Mouse (Mus musculus) MEL (cell line): Measurements from ENCODE around the gene Zbtb7a.
A peak's percentile ranks its signal among the peaks of the same experiment; 100 is the strongest.

ENCODE experiments used
- CTCF ChIP-seq, 3 experiments: IDR thresholded peaks in 2 of 3; conservative IDR thresholded peaks in 1 of 3; 2 replicates each; pipeline ENCODE4 v1.5.1; 2011 to 2012; ENCODE audit warnings: low read length in 3 of 3, low read depth in 2 of 3, mild to moderate bottlenecking in 2 of 3, improper control_type of control experiment in 1 of 3, inconsistent platforms in 1 of 3, mixed read lengths in 1 of 3, moderate library complexity in 1 of 3; ENCODE audit not compliant: control insufficient read depth in 1 of 3, insufficient read depth in 1 of 3, poor library complexity in 1 of 3, severe bottlenecking in 1 of 3
- ELF1 ChIP-seq: IDR thresholded peaks from 2 replicates; pipeline ENCODE4 v1.6.1; 2014; ENCODE audit warnings: low read depth, mild to moderate bottlenecking, inconsistent platforms, low read length, improper control_type of control experiment, moderate library complexity
- EP300 ChIP-seq, 2 experiments: IDR thresholded peaks; 2 replicates each; pipeline ENCODE4 v1.6.1; 2011; ENCODE audit warnings: improper control_type of control experiment in 2 of 2, low read length in 2 of 2, low read depth in 1 of 2, mild to moderate bottlenecking in 1 of 2
- GATA1 ChIP-seq: IDR thresholded peaks from 2 replicates; pipeline ENCODE4 v1.6.1; 2011; ENCODE audit warnings: low read depth, low read length, improper control_type of control experiment
- POLR2A ChIP-seq, 2 experiments: IDR thresholded peaks; 2 replicates each; pipeline ENCODE4 v1.6.1; 2011 to 2012; ENCODE audit warnings: low read length in 2 of 2, mild to moderate bottlenecking in 2 of 2, control low read depth in 1 of 2, improper control_type of control experiment in 1 of 2, low read depth in 1 of 2, moderate library complexity in 1 of 2; ENCODE audit not compliant: control insufficient read depth in 1 of 2, insufficient read depth in 1 of 2, poor library complexity in 1 of 2
- RAD21 ChIP-seq: IDR thresholded peaks from 2 replicates; pipeline ENCODE4 v1.6.1; 2011; ENCODE audit warnings: mild to moderate bottlenecking, low read depth, low read length, improper control_type of control experiment
- RCOR1 ChIP-seq: IDR thresholded peaks from 2 replicates; pipeline ENCODE4 v1.6.1; 2012; ENCODE audit warnings: low read depth, mild to moderate bottlenecking, inconsistent platforms, low read length, improper control_type of control experiment
- TCF12 ChIP-seq: IDR thresholded peaks from 2 replicates; pipeline ENCODE4 v1.6.1; 2014; ENCODE audit warnings: low read depth, mild to moderate bottlenecking, inconsistent platforms, low read length, improper control_type of control experiment, moderate library complexity
- ZKSCAN1 ChIP-seq: IDR thresholded peaks from 2 replicates; pipeline ENCODE4 v1.6.1; 2012; ENCODE audit warnings: low read depth, mild to moderate bottlenecking, inconsistent platforms, low read length, improper control_type of control experiment, moderate library complexity

DNA sequence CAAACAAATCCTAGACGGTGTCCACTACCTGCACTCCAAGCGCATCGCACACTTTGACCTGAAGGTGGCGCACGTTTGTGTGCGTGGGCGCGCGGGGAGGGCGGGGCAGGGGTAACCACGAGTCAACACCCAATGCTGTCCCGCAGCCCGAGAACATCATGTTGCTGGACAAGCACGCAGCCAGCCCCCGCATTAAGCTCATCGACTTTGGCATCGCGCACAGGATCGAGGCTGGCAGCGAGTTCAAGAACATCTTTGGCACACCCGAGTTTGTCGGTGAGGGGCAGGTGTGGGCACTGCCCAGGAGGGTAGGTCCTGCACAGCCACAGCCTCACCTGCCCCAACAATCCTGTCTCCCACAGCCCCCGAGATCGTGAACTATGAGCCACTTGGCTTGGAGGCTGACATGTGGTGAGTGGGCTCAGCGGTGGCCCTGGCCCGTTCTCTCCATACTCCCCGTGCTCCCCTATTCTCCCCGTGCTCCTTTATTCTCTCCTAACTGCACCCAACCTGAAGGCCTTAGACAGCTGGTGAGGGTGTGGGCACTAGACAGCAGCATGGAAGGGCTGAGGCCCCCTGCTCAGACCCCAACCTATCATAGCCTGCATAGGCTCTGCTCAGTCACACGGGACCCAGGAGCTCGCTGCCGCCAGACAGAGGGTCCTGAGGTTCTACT is 55.4 kb downstream of the Zbtb7a start:
- TF ChIP-seq RCOR1 (no peak), POLR2A (IDR thresholded peaks at IDR 0.05; ENCODE audit: control insufficient read depth in 1 of 2, insufficient read depth in 1 of 2, low read depth in 1 of 2, low read length in 2 of 2, poor library complexity in 1 of 2) (no peak), EP300 (IDR thresholded peaks at IDR 0.05; ENCODE audit: low read depth in 1 of 2, low read length in 2 of 2) (no peak), GATA1 (no peak), RAD21 (no peak), CTCF (IDR thresholded peaks at IDR 0.05 in 2 of 3, conservative IDR thresholded peaks at IDR 0.05 in 1 of 3; ENCODE audit: control insufficient read depth in 1 of 3, insufficient read depth in 1 of 3, low read depth in 2 of 3, low read length in 3 of 3, poor library complexity in 1 of 3, severe bottlenecking in 1 of 3) (peak; percentile 40 to 78 (median 65); a peak in 5 of 6 replicates), ZKSCAN1 (no peak), TCF12 (no peak), ELF1 (no peak)
